Mouse (Mus musculus) cerebellum, adult 2 months (tissue): ENCODE results near the gene Rasl12.

ENCODE experiments used
- CTCF ChIP-seq: fragments of 200-500 bp; IDR thresholded peaks from 2 replicates; pipeline ENCODE4 v1.5.1; 2011; ENCODE audit warnings: low read depth, mild to moderate bottlenecking, control low read depth, low read length, moderate library complexity, borderline replicate concordance; ENCODE audit not compliant: insufficient read depth
- POLR2A ChIP-seq: fragments of 200-500 bp; IDR thresholded peaks from 2 replicates; pipeline ENCODE4 v1.6.1; 2011; ENCODE audit warnings: low read length, control low read depth, borderline replicate concordance; ENCODE audit not compliant: insufficient read depth

DNA sequence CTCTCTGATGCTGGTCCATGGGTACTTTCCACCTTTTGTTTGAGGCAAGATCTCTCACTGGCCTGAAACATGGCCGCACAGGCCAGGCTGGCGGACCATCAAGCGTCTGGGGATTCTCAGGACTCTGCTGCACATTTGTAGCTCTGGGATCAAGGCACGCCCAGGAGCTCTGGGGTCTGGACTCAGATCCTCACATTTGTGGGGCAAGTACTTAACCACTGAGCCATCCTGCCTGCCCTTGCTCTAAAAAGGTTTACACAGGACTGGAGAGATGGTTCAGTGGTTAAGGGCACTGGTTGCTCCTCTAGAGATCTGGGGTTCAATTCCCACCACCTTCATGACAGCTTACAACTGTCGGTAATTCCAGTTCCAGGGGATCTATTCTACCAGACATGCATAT is 32.6 kb downstream of the Rasl12 start:
- TF ChIP-seq CTCF (no peak), POLR2A (no peak)
